Mouse (Mus musculus) Muller cell, postnatal 12 days (primary cell): ENCODE results near the gene Etl4.

Experiments used
- DNase-seq: peaks from one replicate; pipeline ENCODE4 v3.0.0-alpha.2; 2015; ENCODE audit errors: inconsistent ontology term

Gene Etl4

DNA sequence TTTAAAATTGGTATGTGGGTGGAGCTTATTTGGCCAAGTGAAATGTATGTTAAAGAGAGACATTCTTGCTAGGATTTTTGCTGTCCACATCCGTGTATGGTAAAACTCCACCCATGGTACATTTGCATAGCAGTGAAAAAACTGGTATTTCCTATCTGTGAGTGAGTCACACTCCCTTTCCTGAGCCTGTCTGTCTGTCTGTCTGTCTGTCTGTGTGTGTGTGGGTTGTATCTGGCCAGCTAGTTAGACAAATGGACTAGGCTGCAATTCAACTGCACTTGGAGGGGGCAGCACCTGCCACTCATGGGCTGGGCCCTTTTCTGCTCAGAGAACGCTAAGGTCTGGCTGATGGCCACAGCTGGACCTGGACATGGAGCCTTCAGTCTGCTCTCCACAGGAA, 650.1 kb downstream of the Etl4 start:
- DNase-seq, result peak; percentile 18

DNA sequence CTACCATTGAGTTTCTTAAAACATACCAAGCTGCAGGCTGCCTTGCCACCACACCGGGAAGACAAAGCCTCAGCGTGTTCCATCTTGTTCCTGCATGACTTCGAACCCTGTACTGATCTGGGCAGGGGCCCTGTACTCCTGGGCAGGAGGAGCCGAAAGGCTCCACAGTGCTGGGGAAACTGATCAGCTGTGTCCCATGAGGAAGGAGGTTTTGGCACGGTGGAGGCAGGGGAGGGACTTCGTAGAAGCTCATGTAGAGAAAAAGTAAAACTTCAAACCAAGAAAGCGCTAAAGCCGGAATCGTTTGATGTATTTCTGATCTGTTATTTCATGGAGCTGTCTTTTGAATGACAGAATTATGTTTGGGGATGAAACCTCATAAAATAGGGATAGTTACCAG, 651.0 kb downstream of the Etl4 start:
- DNase-seq, result no peak

DNA sequence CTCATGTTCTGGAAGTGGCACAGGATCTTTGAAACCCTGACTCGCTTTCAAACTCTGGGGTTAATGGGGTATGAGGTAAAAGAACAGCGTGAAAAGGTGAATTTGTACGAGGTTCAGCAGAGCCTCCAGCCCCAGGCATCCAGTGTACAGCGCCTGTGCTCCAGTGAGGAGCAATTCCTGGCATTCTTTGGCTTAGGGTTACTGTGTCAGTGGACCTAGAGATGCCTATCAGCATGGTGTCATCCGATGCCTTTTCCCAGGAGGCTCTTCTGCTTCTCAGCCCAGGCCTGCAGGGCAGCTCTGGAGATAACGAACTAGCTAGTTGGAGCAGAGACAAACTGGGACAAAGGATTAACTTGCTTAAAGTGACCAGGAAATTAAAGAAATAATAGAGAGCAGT, 653.5 kb downstream of the Etl4 start:
- DNase-seq, result peak; percentile 76

DNA sequence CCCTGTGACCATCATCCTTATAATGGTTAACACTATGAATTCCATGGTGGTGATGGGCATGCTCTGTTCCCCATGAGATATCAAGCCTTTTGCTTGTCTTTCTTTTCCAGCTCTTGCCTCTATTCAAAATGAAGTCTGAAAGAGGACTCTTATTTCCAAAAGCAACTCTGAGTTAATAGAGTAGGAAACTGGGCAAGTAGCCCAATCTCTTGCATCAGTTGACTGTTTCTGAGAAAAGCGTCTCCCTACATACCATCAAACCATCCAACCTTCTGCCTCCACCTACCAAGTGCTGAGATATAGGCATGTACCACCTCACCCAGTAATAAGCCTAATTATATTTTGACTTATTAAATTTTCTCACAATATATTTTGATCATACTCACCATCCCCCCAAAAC, 658.9 kb downstream of the Etl4 start:
- peak; percentile 57 for DNase-seq

DNA sequence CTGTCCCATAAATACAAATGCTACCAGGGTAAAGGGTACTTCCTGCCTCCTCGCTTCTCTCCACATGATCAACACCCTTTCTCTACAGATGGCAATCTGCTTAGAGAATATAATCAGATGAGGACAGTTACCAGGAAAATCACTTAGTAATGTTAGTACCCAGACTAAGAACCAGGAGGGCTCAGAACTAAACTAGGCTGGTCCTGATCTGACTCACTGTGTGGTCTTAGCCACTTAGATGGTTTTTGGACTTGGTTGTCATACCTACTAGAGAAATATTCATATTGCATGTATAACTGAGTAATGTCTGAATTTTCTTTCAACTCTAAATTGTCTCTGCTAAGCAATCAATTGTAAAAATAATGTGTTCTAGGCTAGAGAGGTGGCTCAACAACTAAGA, 662.4 kb downstream of the Etl4 start:
- DNase-seq, result no peak

DNA sequence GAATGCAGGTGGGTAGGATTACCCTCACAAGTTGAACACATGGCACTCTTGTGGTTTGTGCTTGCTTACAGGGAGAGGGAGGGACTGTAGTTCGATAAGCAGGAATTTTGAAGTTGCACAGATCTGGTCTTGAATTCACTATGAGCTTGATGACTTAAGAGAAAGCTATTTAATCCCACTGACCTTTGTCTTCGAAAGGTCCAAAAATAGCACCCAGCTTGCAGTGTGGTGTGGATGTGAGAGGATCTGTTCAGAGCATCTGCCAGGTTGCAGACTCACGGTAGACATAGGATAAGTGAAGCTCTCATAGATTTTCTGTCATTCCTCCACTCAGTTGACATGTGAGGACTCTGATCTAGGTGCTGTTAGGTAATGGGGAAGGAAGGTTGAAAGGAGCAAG, 670.8 kb downstream of the Etl4 start:
- no peak for DNase-seq

DNA sequence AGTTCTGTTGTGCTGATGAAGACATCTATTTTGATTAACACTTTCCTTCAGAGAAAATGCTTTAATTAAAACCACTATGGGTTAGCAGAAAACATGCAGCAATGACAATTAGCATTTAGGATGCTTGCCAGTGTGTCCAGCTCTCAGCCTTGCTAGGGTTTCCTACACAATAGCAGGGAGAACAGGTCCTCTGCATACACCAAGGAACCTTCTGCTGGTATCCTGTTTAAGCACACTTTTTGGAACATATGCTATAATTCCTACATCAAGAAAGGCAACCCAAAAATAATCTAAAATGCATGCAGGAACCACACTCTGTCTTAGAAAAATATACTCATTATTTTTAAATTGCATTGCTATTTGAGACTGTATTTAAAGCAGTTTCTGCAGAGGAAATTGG, 673.5 kb downstream of the Etl4 start:
- DNase-seq, result no peak

DNA sequence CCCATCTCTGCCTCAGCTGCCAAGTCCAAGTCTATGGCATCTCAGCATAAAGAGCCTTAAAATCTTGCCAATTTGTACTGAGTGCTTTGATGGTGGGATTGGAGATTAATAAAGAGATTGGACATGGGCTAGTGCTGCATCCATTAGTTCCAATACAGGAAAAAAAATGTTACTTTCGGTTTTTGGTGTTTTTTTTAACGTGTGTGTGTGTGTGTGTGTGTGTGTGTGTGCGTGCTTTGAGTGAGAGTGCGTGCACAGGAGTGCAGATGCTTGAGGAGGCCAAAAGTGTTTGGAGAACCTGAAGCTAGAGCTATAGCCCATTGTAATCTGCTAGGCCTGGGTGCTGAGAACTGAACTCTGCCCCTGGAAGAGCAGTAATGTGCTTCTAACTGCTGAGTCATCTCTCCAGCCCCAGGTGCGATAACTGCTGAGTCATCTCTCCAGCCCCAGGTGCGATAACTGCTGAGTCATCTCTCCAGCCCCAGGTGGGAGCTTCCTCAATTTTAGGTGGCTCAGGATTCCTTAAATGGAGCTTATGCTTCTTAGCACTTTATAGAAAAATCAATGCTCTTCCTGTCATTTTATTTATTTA, 674.1 kb downstream of the Etl4 start:
- DNase-seq, result no peak

DNA sequence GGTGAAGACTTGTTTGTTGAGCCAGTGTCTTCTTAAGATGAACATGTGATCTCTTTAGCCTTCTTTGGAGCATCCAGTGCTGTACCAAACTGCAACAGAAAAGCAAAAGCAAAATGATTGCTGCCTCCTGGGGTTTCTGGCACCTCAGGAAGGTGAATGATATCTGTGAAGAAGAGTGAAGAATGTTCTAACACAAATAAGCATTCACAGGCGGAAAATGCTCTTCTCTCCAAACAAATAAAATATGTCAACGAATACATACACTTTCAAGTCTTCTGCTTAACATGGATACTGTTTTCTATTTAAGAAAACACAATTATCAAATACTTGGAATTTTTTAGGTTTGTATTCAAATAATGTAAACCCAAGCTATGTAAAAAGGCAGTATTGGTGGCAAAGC, 678.3 kb downstream of the Etl4 start:
- DNase-seq, result no peak

DNA sequence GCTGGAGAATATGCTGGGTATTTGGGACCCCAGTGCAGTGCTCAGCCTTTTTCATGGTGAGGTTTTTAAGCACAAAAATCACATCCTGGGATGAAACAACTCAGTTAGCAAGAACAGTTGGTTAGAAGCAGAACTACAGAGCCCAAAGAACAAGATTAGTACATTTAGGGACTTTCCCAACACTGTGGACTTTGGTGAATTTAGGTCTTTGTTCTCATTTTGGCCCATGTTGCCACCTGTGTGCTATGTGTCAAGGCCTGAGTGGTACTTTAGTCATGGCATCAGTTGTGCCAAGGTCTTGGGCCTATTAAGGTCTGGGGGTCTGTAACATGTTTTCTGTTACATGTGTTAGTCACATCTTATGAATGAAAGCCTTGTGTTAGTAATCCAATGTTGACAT, 679.1 kb downstream of the Etl4 start:
- DNase-seq, result no peak

DNA sequence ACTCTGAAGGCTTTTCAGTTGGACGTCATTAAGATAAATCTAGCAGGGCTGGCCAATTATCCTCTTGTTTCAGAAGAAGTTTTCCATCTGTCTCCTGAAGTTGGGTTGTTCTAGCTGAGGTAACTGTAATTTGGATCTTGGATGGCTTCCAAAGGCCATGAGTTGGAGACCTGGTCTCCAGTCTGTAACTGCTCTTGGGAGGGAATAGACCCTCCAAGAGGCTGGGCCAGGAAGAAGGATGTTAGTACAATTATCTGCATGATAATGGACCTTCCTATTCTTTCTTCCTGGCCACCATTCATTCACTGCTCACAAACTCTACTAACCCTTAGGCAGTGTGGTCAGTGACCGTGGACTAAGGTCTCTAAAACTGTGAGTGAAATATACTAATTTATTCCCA, 684.5 kb downstream of the Etl4 start:
- DNase-seq, result no peak

DNA sequence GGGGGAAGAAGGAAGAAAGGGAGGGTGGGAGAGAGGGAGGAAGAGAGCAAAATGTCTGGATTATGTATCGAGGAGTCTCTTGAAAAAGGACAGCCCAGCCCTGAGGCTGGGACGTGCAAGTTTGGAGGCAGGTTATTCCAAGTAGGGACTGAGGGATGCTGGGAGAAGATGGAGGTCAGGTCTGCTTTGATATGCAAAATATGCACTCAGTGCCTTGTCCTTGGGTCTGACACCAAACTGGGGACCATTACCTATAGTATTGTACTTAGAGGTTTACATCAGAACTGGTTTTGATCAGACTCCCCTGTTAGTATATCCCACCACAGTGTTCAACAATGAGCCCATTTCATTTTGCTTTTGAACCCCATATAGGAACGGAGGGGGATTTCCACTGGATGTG, 685.4 kb downstream of the Etl4 start:
- no peak for DNase-seq

DNA sequence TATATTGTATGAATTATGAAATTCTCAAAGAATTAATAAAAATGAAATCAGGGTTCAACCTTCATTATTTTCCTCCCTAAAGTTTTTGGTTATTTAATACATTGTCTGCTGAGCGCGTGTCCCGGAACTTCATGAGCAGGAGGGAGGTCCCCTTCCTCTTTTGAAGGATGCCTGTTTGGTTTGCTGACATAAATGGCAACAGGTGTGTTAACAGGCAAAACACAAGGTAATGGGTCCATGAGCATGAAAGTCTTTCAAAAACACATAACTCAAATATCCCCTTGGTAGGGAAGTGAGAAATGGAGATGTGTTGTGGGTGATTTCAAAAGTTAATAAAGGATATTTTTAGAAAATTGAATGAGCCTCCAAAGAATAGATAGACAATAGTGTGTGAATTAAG, 687.0 kb downstream of the Etl4 start:
- no peak for DNase-seq

DNA sequence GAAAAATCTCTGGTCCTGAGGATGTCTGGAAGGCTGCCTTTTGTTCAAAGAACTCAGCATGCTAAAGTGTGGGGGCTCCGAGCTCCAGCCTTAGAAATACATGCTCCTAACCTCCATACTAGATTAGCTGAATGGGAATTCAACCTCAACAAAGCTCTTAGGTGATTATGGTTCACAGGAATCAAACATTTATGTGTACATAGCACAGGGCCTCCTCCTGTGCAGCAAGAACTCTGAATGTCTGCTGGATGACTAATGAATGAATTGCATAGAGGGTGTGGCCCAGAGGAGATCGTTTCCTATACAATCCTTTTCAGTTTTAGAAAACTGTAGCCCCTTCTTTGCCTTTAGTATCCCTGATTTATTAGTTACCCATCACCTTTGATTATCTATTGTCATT, 687.6 kb downstream of the Etl4 start:
- peak; percentile 32 for DNase-seq

DNA sequence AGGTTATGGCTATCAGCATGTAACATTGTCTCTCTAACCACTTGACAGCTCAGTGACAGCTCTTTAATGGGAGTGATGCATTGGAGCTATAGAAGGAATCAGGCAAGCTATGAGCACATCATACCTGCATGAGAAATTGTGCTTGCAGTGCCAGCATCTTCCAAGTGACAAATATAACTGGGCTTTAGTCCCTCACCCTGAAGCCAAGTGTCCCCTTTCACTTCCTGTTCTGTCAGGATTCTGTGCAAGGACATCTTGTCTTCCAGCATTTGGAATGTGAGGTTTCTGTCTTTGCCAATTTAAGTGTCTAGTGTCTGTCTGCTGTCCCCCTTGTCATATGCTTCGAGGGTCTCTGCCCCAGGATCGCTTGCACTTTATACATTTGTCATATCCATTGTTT, 693.1 kb downstream of the Etl4 start:
- no peak for DNase-seq

DNA sequence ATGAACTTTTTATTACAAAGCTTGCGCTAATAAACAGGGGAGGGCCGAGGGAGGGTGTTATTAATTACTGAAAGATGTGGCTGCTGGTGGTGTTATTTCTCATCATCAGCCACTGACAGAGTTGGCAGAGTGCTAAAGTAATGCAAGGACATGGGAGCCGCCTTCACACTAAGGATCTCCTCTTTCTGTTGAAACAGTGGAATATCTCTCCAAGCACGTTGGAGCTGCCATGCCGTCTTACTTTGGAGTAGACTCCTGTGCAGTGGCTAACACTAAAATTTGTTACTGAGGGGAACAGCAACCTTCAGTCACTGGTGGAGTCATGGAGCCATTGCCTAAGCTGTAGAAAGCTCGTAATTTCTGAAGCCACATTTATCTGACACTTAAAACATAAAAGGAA, 694.0 kb downstream of the Etl4 start:
- DNase-seq, result no peak

DNA sequence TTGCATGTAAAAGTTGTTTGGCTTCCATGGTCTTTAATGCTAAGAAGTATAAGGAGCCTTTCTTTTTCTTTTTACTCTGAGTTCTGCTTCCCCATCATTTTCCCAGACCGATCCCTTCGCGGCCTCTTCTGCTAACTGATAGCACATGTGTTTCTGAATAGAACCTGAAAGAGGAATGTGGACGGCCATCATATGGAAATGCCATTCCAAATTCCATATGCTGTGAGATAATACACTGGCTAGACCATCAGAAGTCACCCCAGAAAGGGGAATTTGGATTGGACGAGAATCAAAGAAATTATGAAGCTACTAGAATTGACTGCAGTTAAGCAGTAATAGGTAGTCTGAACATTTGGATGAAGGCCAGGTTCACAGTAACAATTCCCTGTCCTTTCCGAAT, 694.4 kb downstream of the Etl4 start:
- DNase-seq, result no peak

DNA sequence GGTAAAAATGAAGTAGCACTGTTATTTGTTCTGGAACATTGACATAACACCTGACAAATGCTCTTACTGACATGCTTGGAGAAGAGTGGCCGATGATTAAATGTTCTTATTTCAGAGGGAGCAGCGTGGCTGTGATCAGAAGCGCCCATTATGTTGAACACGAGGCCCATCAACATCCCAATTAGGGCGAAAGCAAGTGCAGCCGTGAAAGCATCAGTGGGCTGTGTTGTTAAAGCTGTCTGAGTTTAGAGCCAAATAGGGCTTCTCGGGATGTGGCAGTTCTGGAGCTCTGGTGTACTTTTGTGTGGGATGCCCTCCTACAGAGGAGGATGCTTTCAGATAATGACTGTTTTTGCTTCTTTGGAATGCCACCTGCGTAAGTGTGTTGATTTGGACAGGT, 699.6 kb downstream of the Etl4 start:
- peak; percentile 50 for DNase-seq

DNA sequence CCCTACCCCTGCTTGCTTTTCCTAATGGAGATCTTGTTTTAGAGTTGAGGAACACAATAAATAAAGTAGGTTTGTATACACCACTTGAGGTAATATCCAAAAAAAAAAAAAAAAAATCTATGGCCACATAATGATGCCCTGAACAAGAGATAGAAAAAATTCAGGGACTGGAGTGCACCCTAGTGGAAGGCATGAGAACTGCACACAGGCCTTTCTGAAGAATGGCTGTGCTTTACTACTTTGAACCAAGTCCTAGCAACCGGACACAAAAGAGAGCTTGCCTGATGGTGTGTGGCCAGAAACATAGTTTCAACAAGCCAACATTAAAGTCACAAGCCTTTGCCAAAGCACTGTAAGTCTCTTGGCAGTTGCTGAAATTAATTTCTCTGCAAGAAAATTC, 706.4 kb downstream of the Etl4 start:
- DNase-seq, result peak; percentile 11

DNA sequence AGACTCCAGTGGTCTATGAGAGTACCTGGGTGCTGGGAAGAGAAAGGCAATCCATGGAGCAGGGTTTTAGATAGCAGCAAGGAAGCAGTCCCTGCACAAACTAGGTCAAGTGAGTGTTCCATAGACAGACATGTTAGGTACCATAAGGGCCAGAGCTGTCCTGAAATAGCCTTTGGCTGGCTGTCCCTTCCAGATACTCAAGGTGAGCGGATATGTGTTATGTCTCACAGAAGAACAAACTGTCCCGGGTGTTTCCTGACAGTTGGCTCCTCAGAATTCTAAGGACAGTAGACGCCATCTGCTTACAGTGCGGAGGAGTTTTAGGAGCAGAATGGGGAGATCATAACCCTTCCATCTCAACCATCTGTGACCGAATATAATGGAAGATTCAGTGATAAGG, 708.8 kb downstream of the Etl4 start:
- DNase-seq, result no peak

DNA sequence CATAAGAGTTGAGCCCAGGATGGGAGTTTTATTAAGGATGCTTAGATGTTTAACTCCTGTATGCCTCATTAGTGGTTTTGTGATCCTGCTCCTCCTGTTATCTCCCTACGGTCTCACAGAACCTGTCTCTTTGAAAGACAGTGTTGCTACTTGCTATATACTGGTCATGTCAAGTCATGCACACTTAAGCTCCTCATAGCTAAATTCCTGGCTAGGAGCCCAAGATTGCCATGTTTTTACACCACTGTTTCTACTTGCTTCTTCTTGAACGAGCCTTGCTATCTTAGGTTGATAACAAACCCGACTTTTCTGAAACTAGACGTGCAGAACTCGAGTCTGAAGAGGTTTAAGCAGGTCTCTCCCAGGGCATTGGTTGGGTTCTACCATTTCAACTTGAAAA, 710.3 kb downstream of the Etl4 start:
- no peak for DNase-seq

DNA sequence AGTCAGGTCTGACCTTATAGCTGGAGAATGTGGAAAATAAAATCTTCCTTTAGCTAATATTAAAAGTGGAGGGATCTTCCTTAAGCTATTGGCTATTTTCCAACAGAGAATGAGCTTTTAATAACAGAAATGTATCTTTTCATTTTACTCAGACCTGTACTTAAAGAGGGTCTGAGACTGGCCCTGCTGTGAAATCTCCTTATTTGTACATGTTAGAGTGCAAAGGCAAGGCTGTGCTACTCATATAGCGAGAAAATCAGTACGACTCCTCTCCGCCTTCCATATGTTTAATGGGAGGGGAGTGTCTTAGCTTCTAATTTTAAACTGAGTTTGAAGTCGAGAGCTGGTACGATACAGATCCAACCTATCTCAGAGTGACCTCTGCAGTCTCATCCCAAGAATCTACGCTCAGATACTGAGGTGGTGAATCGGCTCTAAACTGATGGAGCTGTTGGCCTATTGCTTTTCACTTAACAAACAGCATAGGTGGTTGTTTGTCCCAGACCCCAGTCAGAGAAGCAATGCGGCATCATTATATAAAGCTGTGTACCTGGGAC, 719.7 kb downstream of the Etl4 start:
- DNase-seq, result no peak

DNA sequence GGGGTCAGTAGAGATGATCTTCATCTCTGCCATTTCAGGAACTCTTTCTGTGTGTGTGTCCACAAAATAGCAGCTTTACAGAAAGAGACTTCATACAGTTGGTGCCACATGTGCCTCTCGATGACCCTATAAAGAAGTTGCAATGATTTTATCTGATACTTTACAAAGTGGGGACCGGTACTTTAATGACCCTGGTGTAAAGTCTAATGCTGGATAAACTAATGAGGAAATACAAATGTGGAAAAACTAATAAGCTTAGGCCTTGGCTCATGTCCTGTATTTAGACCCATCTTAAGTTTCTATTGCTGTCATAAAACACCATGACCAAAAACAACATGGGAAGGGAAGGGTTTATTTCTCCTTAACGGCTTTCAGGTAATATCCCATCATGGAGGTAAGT, 729.0 kb downstream of the Etl4 start:
- no peak for DNase-seq

DNA sequence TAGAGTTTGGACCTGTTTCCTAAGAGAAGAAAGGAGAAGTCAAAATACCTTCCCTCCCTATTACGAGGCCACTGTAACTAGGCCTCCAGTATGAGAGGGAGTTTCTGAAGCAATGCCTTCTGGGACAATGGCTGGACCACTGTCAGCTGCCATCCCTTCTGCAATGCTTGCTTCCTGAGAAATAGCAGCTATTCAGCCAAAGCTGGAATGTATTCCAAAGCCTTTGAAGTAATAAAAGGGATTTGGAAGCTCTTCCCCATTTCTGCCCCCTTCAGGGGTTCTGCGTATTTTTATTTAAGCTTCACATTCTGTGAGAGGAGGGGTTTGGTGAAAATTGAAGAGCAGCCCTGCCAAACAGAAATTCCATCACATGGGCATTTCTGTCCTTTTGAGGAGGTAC, 730.1 kb downstream of the Etl4 start:
- peak; percentile 23 for DNase-seq
